ENCODE assay signal across 9 mouse cellular contexts in genomic region chr4:137930500-137931008, GRCm38 (mm10).
DNase-seq lines count a peak whose midpoint lies in the region; ATAC-seq and TF ChIP-seq lines count a peak whose summit lies in the region.
"Had no signal": no experiment of that assay in that cellular context is flagged by ENCODE, and none has a peak within 500 bp of the region (broad histone marks: within the 10 kb centered on the region; RNA-seq: fewer than 3 reads in every experiment).

No protein-coding gene starts in this region.

- WGBS in heart, embryonic 12.5 days: 8% methylated on average over 9 of the region's 9 CpGs
- 25% methylated on average over 9 of the region's 9 CpGs for WGBS in heart, postnatal 0 days
- 42% methylated on average over 9 of the region's 9 CpGs for WGBS in liver, embryonic 16.5 days (ENCODE audit: insufficient replicate concordance)

- TF ChIP-seq CTCF in heart, postnatal 0 days (IDR thresholded peaks at IDR 0.05; ENCODE audit: low read depth): no peak

- peak overlapping the region; percentile 90 for H3K27ac ChIP-seq in heart, embryonic 12.5 days (ENCODE audit: poor library complexity, severe bottlenecking)
- H3K27ac ChIP-seq in brown adipose tissue, adult 24 weeks (replicated peaks; ENCODE audit: low read depth, low read length): peak overlapping the region; percentile 80
- peak overlapping the region; percentile 87 for H3K27ac ChIP-seq in heart, postnatal 0 days (ENCODE audit: low read depth)
- H3K27ac ChIP-seq in liver, embryonic 16.5 days (ENCODE audit: low read length): peak overlapping the region; percentile 95

- H3K9ac ChIP-seq in heart, embryonic 12.5 days: no peak overlapping the region
- H3K9ac ChIP-seq in heart, postnatal 0 days (replicated peaks; ENCODE audit: low read depth, low read length): no peak overlapping the region
- peak overlapping the region; percentile 44 for H3K9ac ChIP-seq in liver, embryonic 16.5 days (ENCODE audit: low read depth, low read length)

- peaks cover 71% of the 10 kb centered on the region for H3K4me1 ChIP-seq in heart, embryonic 12.5 days (replicated peaks)
- H3K4me1 ChIP-seq in brown adipose tissue, adult 24 weeks (ENCODE audit: control insufficient read depth, insufficient read depth, insufficient read length, low read length): peaks cover 26% of the 10 kb centered on the region
- peaks cover 35% of the 10 kb centered on the region for H3K4me1 ChIP-seq in heart, postnatal 0 days (ENCODE audit: control insufficient read depth, insufficient read depth)
- peaks cover 64% of the 10 kb centered on the region for H3K4me1 ChIP-seq in liver, embryonic 16.5 days (ENCODE audit: control insufficient read depth, low read depth, low read length)

- no peak for TF ChIP-seq EP300 in heart, postnatal 0 days (IDR thresholded peaks at IDR 0.05; ENCODE audit: low read depth)

- H3K36me3 ChIP-seq in heart, embryonic 12.5 days: peaks cover 40% of the 10 kb centered on the region
- peaks cover 15% of the 10 kb centered on the region for H3K36me3 ChIP-seq in heart, postnatal 0 days (replicated peaks; ENCODE audit: control insufficient read depth, insufficient read depth, low read length)
- peaks cover 3% of the 10 kb centered on the region; the same call in 1 of the 2 replicates for H3K36me3 ChIP-seq in liver, embryonic 16.5 days (ENCODE audit: control insufficient read depth, insufficient read depth)

- ATAC-seq in heart, embryonic 12.5 days (ENCODE audit: insufficient number of reproducible peaks, low FRiP score): peak; percentile 7; the same call in 1 of the 2 replicates
- ATAC-seq in heart, postnatal 0 days (ENCODE audit: insufficient read depth, low read depth): peak; percentile 4; the same call in 1 of the 2 replicates
- peak; percentile 3 for ATAC-seq in liver, embryonic 16.5 days (ENCODE audit: low read depth)

- H3K4me2 ChIP-seq in heart, embryonic 12.5 days: peak overlapping the region; percentile 56
- H3K4me2 ChIP-seq in heart, postnatal 0 days (ENCODE audit: low read depth, low read length): peak overlapping the region; percentile 38
- H3K4me2 ChIP-seq in liver, embryonic 16.5 days (ENCODE audit: low read depth, low read length): peak overlapping the region; percentile 58

- no peak for DNase-seq in heart, adult 18-20 months
- DNase-seq in heart, postnatal 0 days (ENCODE audit: low spot score): peak; percentile 73
- no peak for DNase-seq in frontal cortex, postnatal 25 days (ENCODE audit: low spot score in 2 of 2)
- no peak for DNase-seq in Muller cell, postnatal 12 days (ENCODE audit: inconsistent ontology term)
- no peak for DNase-seq in spleen, adult 18-20 months
- DNase-seq: thymus, postnatal 25 days had no signal

- H3K27me3 ChIP-seq in heart, embryonic 12.5 days (replicated peaks): no peaks in the 10 kb centered on the region
- H3K27me3 ChIP-seq in heart, postnatal 0 days (ENCODE audit: control insufficient read depth, insufficient read depth, low read length): no peaks in the 10 kb centered on the region
- no peaks in the 10 kb centered on the region for H3K27me3 ChIP-seq in liver, embryonic 16.5 days (ENCODE audit: control insufficient read depth, insufficient read depth, low read depth, low read length)

- H3K9me3 ChIP-seq in heart, embryonic 12.5 days (replicated peaks): no peaks in the 10 kb centered on the region
- no peaks in the 10 kb centered on the region for H3K9me3 ChIP-seq in heart, postnatal 0 days (replicated peaks; ENCODE audit: control insufficient read depth, low read length)
- no peaks in the 10 kb centered on the region for H3K9me3 ChIP-seq in liver, embryonic 16.5 days (replicated peaks; ENCODE audit: control insufficient read depth, low read length)

- H3K4me3 ChIP-seq in heart, embryonic 12.5 days: no peak overlapping the region
- no peak overlapping the region for H3K4me3 ChIP-seq in brown adipose tissue, adult 24 weeks (ENCODE audit: insufficient read depth, low read depth, low read length)
- H3K4me3 ChIP-seq in heart, postnatal 0 days (ENCODE audit: low read depth, low read length): peak overlapping the region; percentile 4; the same call in 1 of the 2 replicates
- peak overlapping the region; percentile 29; the same call in 1 of the 2 replicates for H3K4me3 ChIP-seq in liver, embryonic 16.5 days (ENCODE audit: low read depth, low read length)

Comparison
In these comparisons a context has a peak if more than half of its experiments do, and no peak if none do; other contexts are left out.
1. H3K4me3 ChIP-seq: peak in heart, postnatal 0 days (single experiment) and liver, embryonic 16.5 days (single experiment); none in heart, embryonic 12.5 days (single experiment) and brown adipose tissue, adult 24 weeks (single experiment).
2. Peak in every context shown above with its lines, with median percentiles within 50 percentile points of each other: ATAC-seq, H3K27ac ChIP-seq and H3K4me2 ChIP-seq.